Mouse (Mus musculus) myocyte (in vitro differentiated cells): ENCODE measurements around the gene Dcdc2a. TPM values are rescaled to one million over a fixed set of nuclear protein-coding genes. Genes with fewer than 3 reads are reported as not detected.

Experiments used
- H3K27me3 ChIP-seq: one replicate; pipeline ENCODE4 v1.6.1; 2011; ENCODE audit not compliant: control insufficient read depth, insufficient read depth, insufficient read length
- H3K36me3 ChIP-seq: one replicate; pipeline ENCODE4 v1.6.1; 2011; ENCODE audit not compliant: control insufficient read depth, insufficient read depth
- H3K4me2 ChIP-seq: one replicate; pipeline ENCODE4 v1.6.1; 2011; ENCODE audit warnings: low read depth, control low read depth
- H3K4me3 ChIP-seq: one replicate; pipeline ENCODE4 v1.5.1; 2011; ENCODE audit warnings: mild to moderate bottlenecking, control low read depth, moderate library complexity
- H3K79me2 ChIP-seq: one replicate; pipeline ENCODE4 v1.6.1; 2011; ENCODE audit not compliant: control insufficient read depth, insufficient read depth
- H3ac ChIP-seq: one replicate; pipeline ENCODE4 v1.6.1; 2011; ENCODE audit not compliant: control insufficient read depth, insufficient read length
- CEBPB ChIP-seq: IDR thresholded peaks from 2 replicates; pipeline ENCODE4 v1.6.1; 2011; ENCODE audit warnings: mild to moderate bottlenecking, moderate library complexity; ENCODE audit not compliant: poor library complexity, insufficient read depth, severe bottlenecking
- E2F4 ChIP-seq: IDR thresholded peaks from one replicate; pipeline ENCODE4 v1.6.1; 2011; ENCODE audit warnings: mild to moderate bottlenecking, control low read depth, moderate library complexity; ENCODE audit not compliant: insufficient read depth
- MAX ChIP-seq: IDR thresholded peaks from one replicate; pipeline ENCODE4 v1.6.1; 2011; ENCODE audit warnings: low read depth, mild to moderate bottlenecking, control low read depth
- MYOD1 ChIP-seq, 3 experiments: IDR thresholded peaks; one replicate each; pipeline ENCODE4 v1.6.1; 2011; ENCODE audit warnings: control low read depth in 2 of 3, low read depth in 2 of 3, mild to moderate bottlenecking in 2 of 3, moderate library complexity in 1 of 3; ENCODE audit not compliant: insufficient read length in 2 of 3, control insufficient read depth in 1 of 3
- MYOG ChIP-seq, 3 experiments: IDR thresholded peaks; one replicate each; pipeline ENCODE4 v1.6.1; 2011; ENCODE audit warnings: control low read depth in 2 of 3, low read depth in 2 of 3, mild to moderate bottlenecking in 2 of 3; ENCODE audit not compliant: insufficient read length in 2 of 3, control insufficient read depth in 1 of 3, insufficient read depth in 1 of 3
- POLR2A ChIP-seq: IDR thresholded peaks from one replicate; pipeline ENCODE4 v1.6.1; 2011; ENCODE audit warnings: low read depth, mild to moderate bottlenecking, control low read depth, moderate library complexity; ENCODE audit not compliant: insufficient read length
- POLR2AphosphoS2 ChIP-seq: IDR thresholded peaks from one replicate; pipeline ENCODE4 v1.6.1; 2011; ENCODE audit warnings: low read depth, control low read depth; ENCODE audit not compliant: insufficient read length
- REST ChIP-seq: IDR thresholded peaks from one replicate; pipeline ENCODE4 v1.6.1; 2011; ENCODE audit warnings: mild to moderate bottlenecking, control low read depth, moderate library complexity; ENCODE audit not compliant: insufficient read depth, insufficient read length
- SRF ChIP-seq: IDR thresholded peaks from one replicate; pipeline ENCODE4 v1.6.1; 2011; ENCODE audit warnings: low read depth; ENCODE audit not compliant: control insufficient read depth, insufficient read length
- TCF12 ChIP-seq: IDR thresholded peaks from one replicate; pipeline ENCODE4 v1.6.1; 2011; ENCODE audit warnings: mild to moderate bottlenecking, control low read depth; ENCODE audit not compliant: poor library complexity, insufficient read depth, severe bottlenecking
- TCF3 ChIP-seq: IDR thresholded peaks from one replicate; pipeline ENCODE4 v1.6.1; 2011; ENCODE audit warnings: low read depth, control low read depth; ENCODE audit not compliant: insufficient read length
- USF1 ChIP-seq: IDR thresholded peaks from one replicate; pipeline ENCODE4 v1.6.1; 2011; ENCODE audit warnings: low read depth, mild to moderate bottlenecking, control low read depth, moderate library complexity
- polyA plus RNA-seq: library from polyadenylated mRNA; unstranded; fragments of >200 nt; fragmentation: generic; extraction: Trizol; gene quantifications from one replicate; pipeline ENCODE4 v1.2.1, GENCODE M21; 2012; ENCODE audit warnings: missing spikeins

Gene Dcdc2a
- polyA plus RNA-seq, 1 experiment = 0.05 TPM

GRCm38 (mm10) chr13:25220186-25220787, 164.5 kb downstream of the Dcdc2a start:
- Histone ChIP-seq H3K79me2 (no peaks in the 10 kb centered on the region), H3K27me3 (no peaks in the 10 kb centered on the region), H3ac (no peak overlapping the region), H3K4me2 (no peak overlapping the region), H3K4me3 (no peak overlapping the region), H3K36me3 (no peaks in the 10 kb centered on the region)
- TF ChIP-seq MYOD1 (IDR thresholded peaks at IDR 0.05; ENCODE audit: control insufficient read depth in 1 of 3, insufficient read length in 2 of 3, low read depth in 2 of 3) (no peak), SRF (no peak), TCF12 (no peak)

- no peak overlapping the region for H3K4me2 ChIP-seq
- TF ChIP-seq MAX (no peak), POLR2AphosphoS2 (no peak), TCF3 (no peak), E2F4 (no peak), REST (no peak), MYOD1 (IDR thresholded peaks at IDR 0.05; ENCODE audit: control insufficient read depth in 1 of 3, insufficient read length in 2 of 3, low read depth in 2 of 3) (no peak), MYOG (IDR thresholded peaks at IDR 0.05; ENCODE audit: control insufficient read depth in 1 of 3, insufficient read depth in 1 of 3, insufficient read length in 2 of 3, low read depth in 2 of 3) (no peak), CEBPB (no peak), USF1 (no peak), POLR2A (no peak)
- no peaks in the 10 kb centered on the region for H3K36me3 ChIP-seq
- no peaks in the 10 kb centered on the region for H3K27me3 ChIP-seq
- no peak overlapping the region for H3ac ChIP-seq
- no peak overlapping the region for H3K4me3 ChIP-seq
- no peaks in the 10 kb centered on the region for H3K79me2 ChIP-seq
Measured at GRCm38 (mm10) chr13:25251893-25252292, 196.1 kb downstream of the Dcdc2a start.

GRCm38 (mm10) chr13:25254478-25255263, 198.9 kb downstream of the Dcdc2a start:
- no peaks in the 10 kb centered on the region for H3K27me3 ChIP-seq
- TF ChIP-seq TCF12 = no peak
- no peak for TF ChIP-seq TCF3
- no peak for TF ChIP-seq CEBPB
- TF ChIP-seq MAX = no peak
- TF ChIP-seq SRF = no peak
- TF ChIP-seq USF1 = no peak
- no peak for TF ChIP-seq POLR2AphosphoS2
- TF ChIP-seq REST = no peak
- no peak for TF ChIP-seq MYOG (IDR thresholded peaks at IDR 0.05; ENCODE audit: control insufficient read depth in 1 of 3, insufficient read depth in 1 of 3, insufficient read length in 2 of 3, low read depth in 2 of 3)
- H3K79me2 ChIP-seq = no peaks in the 10 kb centered on the region
- no peak overlapping the region for H3K4me3 ChIP-seq
- no peak overlapping the region for H3K4me2 ChIP-seq
- H3K36me3 ChIP-seq = no peaks in the 10 kb centered on the region
- no peak overlapping the region for H3ac ChIP-seq

- Histone ChIP-seq H3K79me2 (no peaks in the 10 kb centered on the region), H3K27me3 (no peaks in the 10 kb centered on the region), H3K4me3 (no peak overlapping the region), H3K4me2 (no peak overlapping the region), H3K36me3 (no peaks in the 10 kb centered on the region), H3ac (no peak overlapping the region)
- TF ChIP-seq E2F4 (no peak), SRF (no peak), REST (no peak), TCF12 (no peak)
Measured at GRCm38 (mm10) chr13:25257608-25258007, 201.8 kb downstream of the Dcdc2a start.

Other genes starting within 250 kb of the Dcdc2a start
- gene Acot13, start 224.5 kb upstream of the Dcdc2a start, polyA plus RNA-seq = 67.1 TPM
- 5.4 TPM for gene Tdp2, start 224.3 kb upstream of the Dcdc2a start, polyA plus RNA-seq
- not detected for gene D130043K22Rik, start 210.9 kb upstream of the Dcdc2a start, polyA plus RNA-seq
- 0.54 TPM for gene Aldh5a1, start 118.3 kb upstream of the Dcdc2a start, polyA plus RNA-seq
- 0.04 TPM for gene Gpld1, start 112.9 kb upstream of the Dcdc2a start, polyA plus RNA-seq
- 12.7 TPM for gene Mrs2, start 35.6 kb upstream of the Dcdc2a start, polyA plus RNA-seq
- 0.06 TPM for gene Nrsn1, start 214.5 kb downstream of the Dcdc2a start, polyA plus RNA-seq